Mouse (Mus musculus): ENCODE data around the gene Megf8. TPM values are rescaled to one million over a fixed set of nuclear protein-coding genes. Genes with fewer than 3 reads are reported as not detected.
A peak's percentile ranks its signal among the peaks of the same experiment; 100 is the strongest.
"Not testable (repeated sequence)": the region's sequence is repeated elsewhere in the genome, so short reads cannot be mapped to it uniquely, and the experiment has no call there.

The Megf8 gene
- polyA plus RNA-seq, 1 experiment from 2014 or later: 1.2 TPM

- Histone ChIP-seq H3K27me3 (peaks cover 9% of the 10 kb centered on the region; the same call in 1 of the 2 replicates), H3K9ac (no peak within 1 kb of the TSS), H3K27ac (no peak within 1 kb of the TSS), H3K9me3 (replicated peaks) (no peaks in the 10 kb centered on the region), H3K4me3 (replicated peaks) (no peak within 1 kb of the TSS), H3K36me3 (no peaks in the 10 kb centered on the region), H3K4me1 (replicated peaks) (peaks cover 37% of the 10 kb centered on the region), H3K4me2 (no peak within 1 kb of the TSS)
- DNase-seq (no peak), ATAC-seq (ENCODE audit: low read depth) (no peak)
- 79% methylated on average over 1 of the region's 1 CpGs for WGBS (ENCODE audit: insufficient replicate concordance)
Observed at GRCm38 (mm10) chr7:25398610-25399009, 81.6 kb downstream of the Megf8 start, which contains the start of gene Lipe. TSS of gene Lipe (minus strand) at chr7:25398710.

GRCm38 (mm10) chr7:25399028-25399427 lies 82.1 kb downstream of the Megf8 start:
- H3K9me3 ChIP-seq (replicated peaks); H3K4me2 ChIP-seq; ATAC-seq (ENCODE audit: low read depth); H3K4me3 ChIP-seq (replicated peaks); DNase-seq; H3K27ac ChIP-seq; H3K9ac ChIP-seq; H3K36me3 ChIP-seq; H3K27me3 ChIP-seq: not testable (repeated sequence)
- H3K4me1 ChIP-seq (replicated peaks): peaks cover 33% of the 10 kb centered on the region

GRCm38 (mm10) chr7:25401551-25401950 lies 84.6 kb downstream of the Megf8 start:
- H3K27ac ChIP-seq: no peak overlapping the region
- no peak for ATAC-seq (ENCODE audit: low read depth)
- WGBS (ENCODE audit: insufficient replicate concordance): 64% methylated on average over 2 of the region's 2 CpGs

GRCm38 (mm10) chr7:25401986-25402385 lies 85.0 kb downstream of the Megf8 start:
- Histone ChIP-seq H3K27ac (no peak overlapping the region), H3K9ac (no peak overlapping the region), H3K27me3 (no peaks in the 10 kb centered on the region), H3K36me3 (no peaks in the 10 kb centered on the region), H3K4me1 (replicated peaks) (peaks cover 14% of the 10 kb centered on the region), H3K4me3 (replicated peaks) (no peak overlapping the region), H3K4me2 (no peak overlapping the region), H3K9me3 (replicated peaks) (no peaks in the 10 kb centered on the region)
- WGBS (ENCODE audit: insufficient replicate concordance): 49% methylated on average over 5 of the region's 5 CpGs
- no peak for ATAC-seq (ENCODE audit: low read depth)
- no peak for DNase-seq

More at GRCm38 (mm10) chr7:25401551-25401950, 84.6 kb downstream of the Megf8 start:
- H3K36me3 ChIP-seq: no peaks in the 10 kb centered on the region
- no peaks in the 10 kb centered on the region for H3K9me3 ChIP-seq (replicated peaks)
- H3K9ac ChIP-seq: no peak overlapping the region
- H3K4me2 ChIP-seq: no peak overlapping the region
- DNase-seq: no peak
- H3K4me1 ChIP-seq (replicated peaks): peaks cover 14% of the 10 kb centered on the region
- H3K27me3 ChIP-seq: no peaks in the 10 kb centered on the region
- H3K4me3 ChIP-seq (replicated peaks): no peak overlapping the region

DNA sequence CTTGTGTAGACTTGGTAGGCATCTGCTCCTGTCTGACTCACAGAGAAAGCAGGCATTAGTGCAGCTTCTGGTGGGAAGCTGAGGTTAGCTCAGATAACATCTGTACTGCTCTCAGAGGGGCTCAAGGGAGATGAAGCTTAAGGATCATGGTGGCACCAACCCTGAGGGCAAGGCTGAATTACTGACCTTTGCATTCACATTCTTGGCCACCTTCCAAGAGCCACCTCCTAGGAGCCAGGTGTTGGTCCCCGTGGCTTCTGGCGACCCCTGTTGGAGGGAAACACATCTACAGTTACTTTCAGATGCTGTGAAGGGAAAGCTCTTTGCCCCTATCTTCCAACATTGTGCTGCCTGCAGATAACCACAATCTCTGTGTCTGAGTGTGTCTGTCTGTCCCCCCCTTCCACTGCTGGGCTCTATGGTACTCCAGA lies 85.7 kb downstream of the Megf8 start:
- ATAC-seq (ENCODE audit: low read depth): peak; percentile 65
- Histone ChIP-seq H3K4me1 (replicated peaks) (peaks cover 14% of the 10 kb centered on the region), H3K4me3 (replicated peaks) (no peak overlapping the region), H3K27ac (no peak overlapping the region), H3K36me3 (no peaks in the 10 kb centered on the region), H3K9ac (no peak overlapping the region), H3K27me3 (no peaks in the 10 kb centered on the region), H3K4me2 (no peak overlapping the region), H3K9me3 (replicated peaks) (no peaks in the 10 kb centered on the region)
- WGBS (ENCODE audit: insufficient replicate concordance): 6% methylated on average over 2 of the region's 2 CpGs
- DNase-seq: peak; percentile 49

- H3K4me3 ChIP-seq (replicated peaks): no peak overlapping the region
- H3K4me2 ChIP-seq: no peak overlapping the region
- no peaks in the 10 kb centered on the region for H3K27me3 ChIP-seq
- no peaks in the 10 kb centered on the region for H3K9me3 ChIP-seq (replicated peaks)
- H3K36me3 ChIP-seq: no peaks in the 10 kb centered on the region
- no peak overlapping the region for H3K27ac ChIP-seq
- ATAC-seq (ENCODE audit: low read depth): no peak
- DNase-seq: no peak
- peaks cover 14% of the 10 kb centered on the region for H3K4me1 ChIP-seq (replicated peaks)
- no peak overlapping the region for H3K9ac ChIP-seq
- 66% methylated on average over 7 of the region's 7 CpGs for WGBS (ENCODE audit: insufficient replicate concordance)
Observed at GRCm38 (mm10) chr7:25406468-25406867, 89.5 kb downstream of the Megf8 start.

DNA sequence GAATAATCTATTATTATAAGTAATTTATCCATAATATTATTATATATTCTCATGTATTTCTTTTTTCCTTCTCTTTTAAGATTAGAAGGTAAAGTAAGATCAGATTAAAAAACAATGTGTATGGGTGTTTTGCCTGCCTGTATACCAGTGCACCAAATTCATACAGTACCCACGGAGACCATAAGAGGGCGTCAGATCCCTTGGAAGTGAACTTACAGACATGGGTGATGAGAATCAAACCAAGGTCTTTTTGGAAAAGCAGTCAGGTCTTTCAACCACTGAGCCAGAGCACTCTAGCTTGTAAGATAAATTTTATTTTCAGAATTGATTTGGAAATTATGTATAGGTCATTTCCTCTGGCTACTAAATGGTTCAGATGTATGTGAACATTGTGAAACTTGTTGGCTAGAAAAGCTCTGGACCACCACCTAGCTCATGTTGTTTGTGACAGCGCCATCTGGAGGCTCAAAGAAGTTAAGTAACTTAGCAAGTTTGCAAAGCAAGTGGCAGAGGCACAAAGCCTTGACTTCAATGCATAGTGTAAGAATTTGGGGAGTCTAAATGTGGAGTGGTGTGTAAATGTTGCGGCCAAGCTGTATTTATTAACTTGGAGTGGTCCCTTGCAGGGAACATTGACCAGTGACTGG lies 92.3 kb downstream of the Megf8 start:
- no peak overlapping the region for H3K4me3 ChIP-seq (replicated peaks)
- H3K4me2 ChIP-seq: no peak overlapping the region
- H3K27ac ChIP-seq: no peak overlapping the region
- H3K36me3 ChIP-seq: no peaks in the 10 kb centered on the region
- no peaks in the 10 kb centered on the region for H3K9me3 ChIP-seq (replicated peaks)
- H3K4me1 ChIP-seq (replicated peaks): no peaks in the 10 kb centered on the region
- H3K9ac ChIP-seq: no peak overlapping the region
- no peaks in the 10 kb centered on the region for H3K27me3 ChIP-seq
- DNase-seq (no peak), ATAC-seq (ENCODE audit: low read depth) (no peak)
- WGBS (ENCODE audit: insufficient replicate concordance): 33% methylated on average over 4 of the region's 4 CpGs

DNA sequence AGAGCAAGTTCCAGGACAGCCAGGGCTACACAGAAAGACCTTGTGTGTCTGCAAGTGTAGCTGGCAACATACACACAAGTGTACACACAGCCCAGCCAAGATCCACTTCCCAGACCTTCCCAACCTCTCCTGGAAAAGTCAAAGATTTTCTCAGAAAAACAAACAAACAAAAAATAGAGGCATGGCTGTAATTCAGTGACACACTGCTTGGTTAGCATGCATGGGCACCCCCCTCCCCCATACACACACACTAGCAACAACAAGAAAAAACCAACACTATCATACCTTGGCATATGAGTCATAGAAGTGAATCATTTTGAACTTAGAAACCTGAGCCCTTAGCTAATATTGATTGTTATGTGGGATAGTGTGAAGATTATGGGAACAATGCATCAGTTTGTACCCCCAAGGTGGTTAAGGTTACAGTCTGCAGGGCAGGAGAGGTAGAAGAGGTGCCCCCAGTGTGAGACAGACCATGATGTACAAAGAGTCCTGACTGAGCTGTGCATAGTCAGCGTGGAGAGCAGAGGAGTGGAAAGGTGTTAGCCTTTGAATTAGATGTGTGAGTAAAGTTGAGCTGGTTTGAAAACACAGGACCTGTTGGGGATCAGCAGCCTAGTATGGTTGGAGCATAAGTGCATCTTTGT lies 94.1 kb downstream of the Megf8 start:
- DNase-seq (no peak), ATAC-seq (ENCODE audit: low read depth) (no peak)
- no peak overlapping the region for H3K4me2 ChIP-seq
- H3K27ac ChIP-seq: no peak overlapping the region
- 48% methylated on average over 1 of the region's 1 CpGs for WGBS (ENCODE audit: insufficient replicate concordance)
- H3K4me3 ChIP-seq (replicated peaks): no peak overlapping the region
- 0 out of 2 replicates have a peak, but pooled peaks cover 3% of the 10 kb centered on the region for H3K4me1 ChIP-seq (replicated peaks)
- no peak overlapping the region for H3K9ac ChIP-seq
- H3K27me3 ChIP-seq: no peaks in the 10 kb centered on the region
- H3K9me3 ChIP-seq (replicated peaks): no peaks in the 10 kb centered on the region
- no peaks in the 10 kb centered on the region for H3K36me3 ChIP-seq

GRCm38 (mm10) chr7:25411861-25412260 lies 94.9 kb downstream of the Megf8 start:
- DNase-seq (no peak), ATAC-seq (ENCODE audit: low read depth) (no peak)

DNA sequence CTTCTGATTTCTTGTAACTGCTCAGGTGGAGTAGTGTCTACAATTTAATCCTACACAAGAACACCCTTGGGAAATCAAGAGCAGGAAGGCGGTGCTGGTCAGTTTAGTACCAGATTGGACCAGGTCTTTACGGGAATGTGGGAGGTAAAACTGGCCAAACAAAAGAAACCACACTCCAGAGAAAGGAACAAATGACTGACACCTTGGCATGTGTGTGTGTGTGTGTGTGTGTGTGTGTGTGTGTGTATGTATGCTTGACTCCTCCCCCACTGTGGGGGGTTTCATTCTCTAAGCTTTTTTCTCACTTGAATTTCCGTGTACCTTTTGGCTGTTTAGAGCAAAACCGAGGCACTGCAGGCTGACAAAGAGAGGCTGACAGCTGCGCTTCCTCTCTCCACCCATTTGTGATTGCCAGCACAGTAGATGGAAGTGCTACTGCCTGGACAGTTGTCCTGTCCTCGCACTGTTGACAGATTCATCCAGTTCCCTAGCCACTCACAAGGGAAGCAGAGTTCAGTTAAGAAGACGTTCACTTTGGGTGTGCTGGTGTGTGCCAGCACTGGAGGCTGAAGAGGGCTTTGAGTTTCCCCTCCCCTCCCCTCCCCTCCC lies 96.0 kb downstream of the Megf8 start, which contains the start of gene Cxcl17:
Gene Cxcl17, minus strand, starts transcription at position 54 of the 609 bp plus-strand sequence.
- Histone ChIP-seq H3K9ac (no peak within 1 kb of the TSS), H3K4me3 (replicated peaks) (no peak within 1 kb of the TSS), H3K36me3 (no peaks in the 10 kb centered on the region), H3K27ac (no peak within 1 kb of the TSS), H3K4me1 (replicated peaks) (0 out of 2 replicates have a peak, but pooled peaks cover 3% of the 10 kb centered on the region), H3K27me3 (no peaks in the 10 kb centered on the region), H3K9me3 (replicated peaks) (no peaks in the 10 kb centered on the region), H3K4me2 (no peak within 1 kb of the TSS)
- 27% methylated on average over 7 of the region's 7 CpGs for WGBS (ENCODE audit: insufficient replicate concordance)
- ATAC-seq (ENCODE audit: low read depth): no peak
- no peak for DNase-seq

More at GRCm38 (mm10) chr7:25411861-25412260, 94.9 kb downstream of the Megf8 start:
- Histone ChIP-seq H3K36me3 (no peaks in the 10 kb centered on the region), H3K4me3 (replicated peaks) (no peak overlapping the region), H3K9ac (no peak overlapping the region), H3K4me1 (replicated peaks) (0 out of 2 replicates have a peak, but pooled peaks cover 3% of the 10 kb centered on the region), H3K27me3 (no peaks in the 10 kb centered on the region), H3K4me2 (no peak overlapping the region), H3K9me3 (replicated peaks) (no peaks in the 10 kb centered on the region), H3K27ac (no peak overlapping the region)
- WGBS (ENCODE audit: insufficient replicate concordance): 55% methylated on average over 3 of the region's 3 CpGs

Measured in liver, embryonic 13.5 days (tissue).